Mouse (Mus musculus): ENCODE results near the gene Dtx3. TPM values are rescaled to one million over a fixed set of nuclear protein-coding genes. Genes with fewer than 3 reads are reported as not detected.

The Dtx3 gene
- polyA plus RNA-seq, 1 experiment from 2014 or later = 75.7 TPM

GRCm38 (mm10) chr10:127185101-127185500 lies 10.4 kb downstream of the Dtx3 start:
- no peak overlapping the region for H3K4me2 ChIP-seq (ENCODE audit: low read length)
- H3K27me3 ChIP-seq (ENCODE audit: control insufficient read depth, insufficient read depth, low read length) = peaks cover 48% of the 10 kb centered on the region
- H3K9me3 ChIP-seq (ENCODE audit: control insufficient read depth, low read length) = no peaks in the 10 kb centered on the region
- no peak overlapping the region for H3K9ac ChIP-seq (ENCODE audit: low read length)
- WGBS = 76% methylated on average over 9 of the region's 9 CpGs
- peaks cover 0 to 18% of the 10 kb centered on the region in 2 experiments; a peak in 3 of 4 replicates for H3K4me1 ChIP-seq (ENCODE audit: control insufficient read depth in 2 of 2, insufficient read depth in 2 of 2, low read length in 2 of 2)
- H3K27ac ChIP-seq (replicated peaks in 1 of 2; ENCODE audit: control insufficient read depth in 1 of 2, insufficient read depth in 1 of 2, low read depth in 2 of 2, low read length in 2 of 2) = no peak overlapping the region
- ATAC-seq (ENCODE audit: insufficient number of reproducible peaks, insufficient read depth, low FRiP score, low read depth) = no peak
- no peak overlapping the region for H3K4me3 ChIP-seq (ENCODE audit: control insufficient read depth in 1 of 2, insufficient read depth in 1 of 2, low read depth in 1 of 2, low read length in 2 of 2)
- H3K36me3 ChIP-seq (ENCODE audit: control insufficient read depth, insufficient read depth, low read length) = peaks cover 12% of the 10 kb centered on the region; the same call in 1 of the 2 replicates

DNA sequence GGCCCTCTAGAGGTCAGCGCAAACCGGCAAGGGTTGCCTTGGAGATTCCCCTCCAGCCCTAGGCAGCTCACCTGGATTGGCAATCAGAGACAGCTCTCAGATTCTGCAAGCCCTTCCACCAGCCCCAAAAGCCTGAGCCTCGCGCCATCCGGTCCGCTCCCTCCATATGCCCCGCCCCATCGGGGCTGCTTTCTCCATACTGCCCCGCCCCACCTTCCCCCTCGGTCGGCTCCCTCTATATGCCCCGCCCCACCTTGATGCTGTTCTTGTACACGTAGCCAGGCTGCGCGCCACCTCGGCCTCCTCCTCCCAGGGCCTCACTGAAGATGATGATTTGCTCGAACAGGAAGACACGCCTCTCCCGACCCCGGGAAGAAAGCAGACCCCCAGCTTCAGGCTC lies 11.8 kb downstream of the Dtx3 start:
- no peak for ATAC-seq (ENCODE audit: insufficient number of reproducible peaks, insufficient read depth, low FRiP score, low read depth)

GRCm38 (mm10) chr10:127182624-127183023 lies 12.9 kb downstream of the Dtx3 start:
- WGBS = 81% methylated on average over 4 of the region's 4 CpGs
- H3K4me1 ChIP-seq (ENCODE audit: control insufficient read depth in 2 of 2, insufficient read depth in 2 of 2, low read length in 2 of 2) = peaks cover 6 to 9% of the 10 kb centered on the region in 2 experiments; a peak in 3 of 4 replicates
- H3K27ac ChIP-seq (replicated peaks in 1 of 2; ENCODE audit: control insufficient read depth in 1 of 2, insufficient read depth in 1 of 2, low read depth in 2 of 2, low read length in 2 of 2) = no peak overlapping the region
- H3K36me3 ChIP-seq (ENCODE audit: control insufficient read depth, insufficient read depth, low read length) = peaks cover 12% of the 10 kb centered on the region; the same call in 1 of the 2 replicates
- peaks cover 73% of the 10 kb centered on the region for H3K27me3 ChIP-seq (ENCODE audit: control insufficient read depth, insufficient read depth, low read length)
- H3K4me3 ChIP-seq (ENCODE audit: control insufficient read depth in 1 of 2, insufficient read depth in 1 of 2, low read depth in 1 of 2, low read length in 2 of 2) = peak overlapping the region in 1 of 2 experiments; percentile 6; a peak in 1 of 4 replicates
- no peak for ATAC-seq (ENCODE audit: insufficient number of reproducible peaks, insufficient read depth, low FRiP score, low read depth)
- no peak overlapping the region for H3K9ac ChIP-seq (ENCODE audit: low read length)
- H3K4me2 ChIP-seq (ENCODE audit: low read length) = peak overlapping the region; percentile 37
- no peaks in the 10 kb centered on the region for H3K9me3 ChIP-seq (ENCODE audit: control insufficient read depth, low read length)

More for the DNA sequence above, 11.8 kb downstream of the Dtx3 start:
- peaks cover 12% of the 10 kb centered on the region; the same call in 1 of the 2 replicates for H3K36me3 ChIP-seq (ENCODE audit: control insufficient read depth, insufficient read depth, low read length)
- H3K27ac ChIP-seq (replicated peaks in 1 of 2; ENCODE audit: control insufficient read depth in 1 of 2, insufficient read depth in 1 of 2, low read depth in 2 of 2, low read length in 2 of 2) = no peak overlapping the region
- H3K9ac ChIP-seq (ENCODE audit: low read length) = no peak overlapping the region
- H3K4me2 ChIP-seq (ENCODE audit: low read length) = peak overlapping the region; percentile 37
- H3K27me3 ChIP-seq (ENCODE audit: control insufficient read depth, insufficient read depth, low read length) = peaks cover 61% of the 10 kb centered on the region
- WGBS = 26% methylated on average over 20 of the region's 20 CpGs
- H3K4me1 ChIP-seq (ENCODE audit: control insufficient read depth in 2 of 2, insufficient read depth in 2 of 2, low read length in 2 of 2) = peaks cover under 1 to 6% of the 10 kb centered on the region in 2 experiments; a peak in 3 of 4 replicates
- H3K9me3 ChIP-seq (ENCODE audit: control insufficient read depth, low read length) = no peaks in the 10 kb centered on the region
- 0 out of 4 replicates have a peak overlapping the region, but pooled peaks of 1 of the 2 experiments have one; percentile 6 for H3K4me3 ChIP-seq (ENCODE audit: control insufficient read depth in 1 of 2, insufficient read depth in 1 of 2, low read depth in 1 of 2, low read length in 2 of 2)

GRCm38 (mm10) chr10:127181566-127181965 lies 14.0 kb downstream of the Dtx3 start:
- peak overlapping the region in 1 of 2 experiments; percentile 13; a peak in 1 of 4 replicates for H3K4me3 ChIP-seq (ENCODE audit: control insufficient read depth in 1 of 2, insufficient read depth in 1 of 2, low read depth in 1 of 2, low read length in 2 of 2)
- 0 out of 2 replicates have a peak overlapping the region, but pooled peaks have one; percentile 21 for H3K9ac ChIP-seq (ENCODE audit: low read length)
- H3K27ac ChIP-seq (replicated peaks in 1 of 2; ENCODE audit: control insufficient read depth in 1 of 2, insufficient read depth in 1 of 2, low read depth in 2 of 2, low read length in 2 of 2) = no peak overlapping the region
- H3K36me3 ChIP-seq (ENCODE audit: control insufficient read depth, insufficient read depth, low read length) = peaks cover 12% of the 10 kb centered on the region; the same call in 1 of the 2 replicates
- no peaks in the 10 kb centered on the region for H3K9me3 ChIP-seq (ENCODE audit: control insufficient read depth, low read length)
- H3K4me1 ChIP-seq (ENCODE audit: control insufficient read depth in 2 of 2, insufficient read depth in 2 of 2, low read length in 2 of 2) = peaks cover 6 to 9% of the 10 kb centered on the region in 2 experiments; a peak in 3 of 4 replicates
- peak overlapping the region; percentile 37; the same call in 1 of the 2 replicates for H3K4me2 ChIP-seq (ENCODE audit: low read length)
- 62% methylated on average over 6 of the region's 6 CpGs for WGBS
- ATAC-seq (ENCODE audit: insufficient number of reproducible peaks, insufficient read depth, low FRiP score, low read depth) = 0 out of 2 replicates have a peak, but pooled peaks have one; percentile 26
- peaks cover 83% of the 10 kb centered on the region for H3K27me3 ChIP-seq (ENCODE audit: control insufficient read depth, insufficient read depth, low read length)

DNA sequence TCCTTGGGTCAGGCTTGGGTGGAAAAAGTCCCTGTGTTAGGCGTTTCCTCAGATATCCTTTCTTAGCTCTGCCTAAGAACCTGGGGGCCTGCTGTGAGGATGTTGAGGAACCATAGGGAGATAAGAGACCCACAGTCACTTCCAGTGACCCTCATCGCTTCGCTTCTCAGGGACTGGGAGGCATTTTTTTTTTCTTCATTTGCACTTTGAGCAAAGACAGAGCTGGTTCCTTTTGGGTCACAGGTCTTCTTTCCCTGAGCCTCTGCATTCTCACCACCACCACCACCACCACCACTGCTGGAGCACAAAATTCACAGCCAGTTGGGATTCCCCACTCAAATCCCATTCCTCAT lies 14.9 kb downstream of the Dtx3 start:
- H3K4me1 ChIP-seq (ENCODE audit: control insufficient read depth in 2 of 2, insufficient read depth in 2 of 2, low read length in 2 of 2) = peaks cover 6 to 9% of the 10 kb centered on the region in 2 experiments; a peak in 3 of 4 replicates
- WGBS = 15% methylated on average over 3 of the region's 3 CpGs
- H3K9ac ChIP-seq (ENCODE audit: low read length) = no peak overlapping the region
- ATAC-seq (ENCODE audit: insufficient number of reproducible peaks, insufficient read depth, low FRiP score, low read depth) = no peak
- H3K36me3 ChIP-seq (ENCODE audit: control insufficient read depth, insufficient read depth, low read length) = peaks cover 7% of the 10 kb centered on the region; the same call in 1 of the 2 replicates
- peak overlapping the region in 1 of 2 experiments; percentile 31; a peak in 1 of 4 replicates for H3K4me3 ChIP-seq (ENCODE audit: control insufficient read depth in 1 of 2, insufficient read depth in 1 of 2, low read depth in 1 of 2, low read length in 2 of 2)
- H3K9me3 ChIP-seq (ENCODE audit: control insufficient read depth, low read length) = no peaks in the 10 kb centered on the region
- peak overlapping the region; percentile 57 for H3K4me2 ChIP-seq (ENCODE audit: low read length)
- H3K27me3 ChIP-seq (ENCODE audit: control insufficient read depth, insufficient read depth, low read length) = peaks cover 89% of the 10 kb centered on the region
- H3K27ac ChIP-seq (replicated peaks in 1 of 2; ENCODE audit: control insufficient read depth in 1 of 2, insufficient read depth in 1 of 2, low read depth in 2 of 2, low read length in 2 of 2) = 0 out of 4 replicates have a peak overlapping the region, but pooled peaks of 1 of the 2 experiments have one; percentile 28

- peak within 1 kb of the TSS in 1 of 2 experiments; percentile 28; a peak in 1 of 4 replicates for H3K27ac ChIP-seq (replicated peaks in 1 of 2; ENCODE audit: control insufficient read depth in 1 of 2, insufficient read depth in 1 of 2, low read depth in 2 of 2, low read length in 2 of 2)
- no peak for ATAC-seq (ENCODE audit: insufficient number of reproducible peaks, insufficient read depth, low FRiP score, low read depth)
- WGBS = 3% methylated on average over 34 of the region's 34 CpGs
These were observed 15.4 kb downstream of the Dtx3 start, which contains the start of gene Slc26a10 for GRCm38 (mm10) chr10:127179871-127180694. TSS of gene Slc26a10 (minus strand) at chr10:127180645.

DNA sequence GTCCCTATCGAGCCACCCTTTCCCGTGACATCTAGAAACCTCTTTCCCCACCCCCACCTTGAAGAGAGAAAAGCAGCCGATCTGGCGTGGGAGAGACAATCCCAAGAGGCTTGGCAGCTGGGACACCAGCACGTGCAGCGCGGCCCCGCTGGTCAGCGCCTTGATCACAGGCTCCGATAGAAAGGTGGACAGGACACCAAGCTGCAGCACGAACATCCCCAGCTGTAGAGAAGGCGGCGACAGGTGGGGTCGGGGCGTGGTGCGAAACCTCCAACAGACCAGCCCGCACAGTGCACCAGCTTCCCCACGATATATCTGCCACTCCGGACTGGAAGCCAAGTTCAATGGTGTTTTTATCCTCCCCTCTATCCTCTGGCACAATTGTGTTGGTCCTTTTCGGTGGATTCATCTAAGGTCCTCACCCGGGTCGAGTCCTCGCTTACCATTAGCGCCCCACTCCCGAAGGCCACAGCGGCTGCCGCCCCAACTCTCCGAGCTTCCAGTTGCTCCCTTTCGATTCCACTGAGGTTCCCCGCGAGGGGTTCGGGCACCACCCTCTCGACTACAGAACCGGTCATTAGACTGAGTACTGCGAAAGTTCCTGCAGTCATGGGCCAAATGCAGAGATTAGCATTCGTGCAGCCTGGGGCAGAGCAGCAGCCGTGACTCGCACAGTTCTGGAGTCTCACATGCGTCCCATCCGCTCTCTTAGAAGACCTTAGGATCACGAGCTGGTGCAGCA lies 17.1 kb downstream of the Dtx3 start:
- no peak overlapping the region; the same call in 1 of the 2 replicates for H3K9ac ChIP-seq (ENCODE audit: low read length)
- H3K4me1 ChIP-seq (ENCODE audit: control insufficient read depth in 2 of 2, insufficient read depth in 2 of 2, low read length in 2 of 2) = peaks cover 6 to 9% of the 10 kb centered on the region in 2 experiments; a peak in 3 of 4 replicates
- ATAC-seq (ENCODE audit: insufficient number of reproducible peaks, insufficient read depth, low FRiP score, low read depth) = no peak
- peak overlapping the region; percentile 21 to 32 for H3K4me3 ChIP-seq (ENCODE audit: control insufficient read depth in 1 of 2, insufficient read depth in 1 of 2, low read depth in 1 of 2, low read length in 2 of 2)
- H3K27ac ChIP-seq (replicated peaks in 1 of 2; ENCODE audit: control insufficient read depth in 1 of 2, insufficient read depth in 1 of 2, low read depth in 2 of 2, low read length in 2 of 2) = no peak overlapping the region
- H3K27me3 ChIP-seq (ENCODE audit: control insufficient read depth, insufficient read depth, low read length) = peaks cover 82% of the 10 kb centered on the region
- H3K4me2 ChIP-seq (ENCODE audit: low read length) = peak overlapping the region; percentile 63
- WGBS = 6% methylated on average over 41 of the region's 41 CpGs
- H3K36me3 ChIP-seq (ENCODE audit: control insufficient read depth, insufficient read depth, low read length) = 0 out of 2 replicates have a peak, but pooled peaks cover 4% of the 10 kb centered on the region
- H3K9me3 ChIP-seq (ENCODE audit: control insufficient read depth, low read length) = no peaks in the 10 kb centered on the region

More at GRCm38 (mm10) chr10:127179871-127180694, 15.4 kb downstream of the Dtx3 start, which contains the start of gene Slc26a10:
- Histone ChIP-seq H3K27me3 (ENCODE audit: control insufficient read depth, insufficient read depth, low read length) (peaks cover 86% of the 10 kb centered on the region), H3K4me1 (ENCODE audit: control insufficient read depth in 2 of 2, insufficient read depth in 2 of 2, low read length in 2 of 2) (peaks cover 6 to 9% of the 10 kb centered on the region in 2 experiments; a peak in 3 of 4 replicates), H3K9me3 (ENCODE audit: control insufficient read depth, low read length) (no peaks in the 10 kb centered on the region), H3K4me2 (ENCODE audit: low read length) (peak within 1 kb of the TSS; percentile 63), H3K36me3 (ENCODE audit: control insufficient read depth, insufficient read depth, low read length) (0 out of 2 replicates have a peak, but pooled peaks cover 4% of the 10 kb centered on the region), H3K9ac (ENCODE audit: low read length) (no peak within 1 kb of the TSS; the same call in 1 of the 2 replicates), H3K4me3 (ENCODE audit: control insufficient read depth in 1 of 2, insufficient read depth in 1 of 2, low read depth in 1 of 2, low read length in 2 of 2) (peak within 1 kb of the TSS; percentile 28 to 31)
